Mouse (Mus musculus): Measurements from ENCODE around the gene Ntm.
A peak's percentile ranks its signal among the peaks of the same experiment; 100 is the strongest.

DNA sequence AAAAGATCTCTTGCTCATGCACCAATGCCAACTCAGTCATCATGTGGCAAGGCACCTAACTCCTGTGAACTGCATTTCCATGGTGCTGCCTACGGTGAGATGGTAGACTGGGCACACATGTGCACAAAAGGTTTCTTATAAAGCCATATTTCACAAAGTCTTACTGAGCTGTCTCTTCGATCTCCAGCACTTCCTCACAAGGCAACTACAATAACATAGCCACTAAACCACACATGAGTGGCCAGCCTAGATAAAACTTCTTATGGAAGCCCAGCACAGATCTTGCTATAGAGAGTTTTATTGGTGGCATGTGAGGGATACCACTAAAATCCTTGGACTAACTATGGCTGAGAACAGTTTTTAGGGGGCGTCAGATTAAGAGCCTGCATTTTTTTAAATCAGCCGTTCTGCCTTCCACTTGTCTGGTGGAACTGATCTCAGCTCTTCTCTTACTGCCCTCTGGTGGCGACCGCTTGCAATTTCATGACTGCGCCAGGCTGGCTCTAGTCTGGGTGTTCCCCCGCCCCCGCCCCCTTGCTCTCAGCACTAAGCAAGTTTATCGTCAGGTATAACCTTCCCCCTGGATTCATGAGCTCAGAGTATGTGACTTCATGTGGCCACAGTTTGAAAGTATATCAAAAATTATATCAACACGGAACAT lies 319.8 kb downstream of the Ntm start:
- TF ChIP-seq CTCF (IDR thresholded peaks at IDR 0.05; ENCODE audit: control insufficient read depth, insufficient read depth, insufficient read length) (peak; percentile 5), MAX (IDR thresholded peaks at IDR 0.05) (no peak), CEBPB (IDR thresholded peaks at IDR 0.05; ENCODE audit: low read depth) (no peak), USF1 (IDR thresholded peaks at IDR 0.05; ENCODE audit: low read depth) (no peak)

Data from C2C12 (cell line).